Mouse (Mus musculus): Measurements from ENCODE around the gene Ngp. TPM values are rescaled to one million over a fixed set of nuclear protein-coding genes. Genes with fewer than 3 reads are reported as not detected.
"Not testable (repeated sequence)": the region's sequence is repeated elsewhere in the genome, so short reads cannot be mapped to it uniquely, and the experiment has no call there.

Gene Ngp
- total RNA-seq (2021): under 1 TPM in 1 of 2 experiments, not detected in 1; 0.51 TPM
- long read RNA-seq, experiment 1: 0 reads
- long read RNA-seq, experiment 2: 0 reads

GRCm38 (mm10) chr9:110419511-110420112 is at the start of gene Ngp:
Gene Ngp, plus strand, starts transcription at chr9:110419747.
- DNase-seq (ENCODE audit: low spot score in 2 of 2): no peak

DNA sequence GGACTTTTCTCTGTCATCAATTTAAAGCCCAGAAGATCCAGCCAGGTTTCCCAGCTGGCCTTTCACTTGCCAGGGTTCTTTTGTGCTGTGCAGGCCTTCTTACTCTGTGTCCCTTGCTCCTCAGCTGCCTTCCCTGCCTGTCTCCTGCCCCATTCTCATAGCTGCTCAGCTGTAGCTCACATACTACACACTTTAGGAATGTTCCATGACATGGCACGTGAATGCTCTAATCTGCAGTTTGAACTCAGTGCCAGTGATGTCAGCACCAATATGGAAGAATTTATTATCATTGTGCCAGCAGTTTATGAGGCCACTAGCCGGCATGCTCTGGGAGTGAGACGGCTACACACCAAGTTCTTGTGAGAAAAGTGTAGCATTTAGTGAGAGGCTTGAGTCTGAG is 49.7 kb upstream of the Ngp start:
- DNase-seq (ENCODE audit: low spot score in 2 of 2): no peak

- DNase-seq (ENCODE audit: low spot score in 2 of 2): no peak
These were observed 45.7 kb upstream of the Ngp start for GRCm38 (mm10) chr9:110373871-110374270.

DNA sequence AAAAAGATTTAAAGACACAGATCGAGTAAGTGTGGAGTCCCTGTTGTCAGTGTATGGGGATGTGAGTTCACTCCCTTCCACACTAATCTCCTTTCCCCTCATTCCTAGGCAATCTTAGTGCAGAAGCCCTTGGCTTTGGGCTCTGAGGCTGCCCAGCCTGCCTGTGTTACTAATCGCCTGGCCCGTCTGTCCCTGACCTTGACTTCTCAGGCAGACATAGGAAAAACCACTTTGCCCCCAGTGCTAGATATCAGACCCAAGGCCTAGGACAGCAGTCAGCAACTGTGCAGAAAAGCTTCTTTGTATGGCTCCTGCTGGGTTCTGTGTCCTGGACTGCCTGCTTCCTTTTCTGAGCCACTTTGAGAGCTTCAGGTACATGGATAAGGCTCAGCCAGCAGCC is 43.9 kb upstream of the Ngp start:
- DNase-seq (ENCODE audit: low spot score in 2 of 2): no peak

DNA sequence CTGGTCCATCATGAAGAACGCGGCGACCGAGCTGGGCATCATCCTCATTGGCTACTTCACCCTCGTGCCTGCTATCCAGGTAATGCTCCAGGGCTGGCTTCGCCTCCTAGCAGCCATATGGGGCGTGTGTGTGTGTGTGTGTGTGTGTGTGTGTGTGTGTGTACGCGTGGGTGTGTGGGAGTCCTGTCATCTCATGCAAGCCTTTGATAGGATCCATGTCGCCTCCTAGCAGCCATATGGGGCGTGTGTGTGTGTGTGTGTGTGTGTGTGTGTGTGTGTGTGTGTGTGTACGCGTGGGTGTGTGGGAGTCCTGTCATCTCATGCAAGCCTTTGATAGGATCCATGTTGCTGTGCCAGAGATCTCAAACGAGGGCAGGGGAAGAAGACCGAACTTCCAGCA is 41.9 kb upstream of the Ngp start:
- not testable (repeated sequence) for DNase-seq (ENCODE audit: low spot score in 2 of 2)

GRCm38 (mm10) chr9:110379361-110379760 is 40.2 kb upstream of the Ngp start:
- DNase-seq (ENCODE audit: low spot score in 2 of 2): no peak

DNA sequence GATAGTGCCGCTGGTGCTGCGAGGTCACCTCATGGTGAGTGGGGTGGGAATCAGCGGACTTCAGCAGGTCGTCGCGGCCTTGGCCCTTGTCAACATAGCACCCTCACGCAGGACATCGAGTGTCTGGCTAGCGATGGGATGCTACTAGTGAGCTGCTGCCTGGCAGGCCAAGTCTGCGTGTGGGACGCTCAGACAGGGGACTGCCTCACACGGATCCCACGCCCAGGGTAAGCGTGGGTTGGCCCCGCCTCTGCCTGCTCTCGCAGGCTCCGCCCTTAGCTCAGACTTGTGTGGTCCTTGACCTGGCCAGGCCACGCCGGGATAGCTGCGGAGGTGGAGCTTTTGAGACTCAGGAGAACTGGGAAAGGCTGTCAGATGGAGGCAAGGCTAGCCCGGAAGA is 38.9 kb upstream of the Ngp start:
- DNase-seq (ENCODE audit: low spot score in 2 of 2): no peak

DNA sequence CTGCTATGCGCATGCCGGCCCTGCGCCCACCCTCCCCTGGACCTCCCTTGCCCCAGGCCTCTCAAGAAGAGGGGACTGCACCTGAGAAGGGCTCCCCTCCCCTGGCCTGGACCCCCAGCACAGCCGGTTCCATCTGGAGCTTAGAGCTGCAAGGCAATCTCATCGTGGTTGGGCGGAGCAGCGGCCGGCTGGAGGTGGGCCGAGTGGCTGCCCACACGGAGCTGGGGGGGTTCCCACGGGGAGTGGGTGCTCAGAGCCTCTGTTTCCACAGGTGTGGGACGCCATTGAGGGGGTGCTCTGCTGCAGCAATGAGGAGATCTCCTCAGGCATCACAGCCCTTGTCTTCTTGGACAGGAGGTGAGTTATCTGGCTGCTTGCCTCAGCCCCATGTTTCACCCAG is 38.3 kb upstream of the Ngp start:
- DNase-seq (ENCODE audit: low spot score in 2 of 2): no peak

GRCm38 (mm10) chr9:110384369-110384929 is 35.1 kb upstream of the Ngp start:
- DNase-seq (ENCODE audit: low spot score in 2 of 2): no peak

DNA sequence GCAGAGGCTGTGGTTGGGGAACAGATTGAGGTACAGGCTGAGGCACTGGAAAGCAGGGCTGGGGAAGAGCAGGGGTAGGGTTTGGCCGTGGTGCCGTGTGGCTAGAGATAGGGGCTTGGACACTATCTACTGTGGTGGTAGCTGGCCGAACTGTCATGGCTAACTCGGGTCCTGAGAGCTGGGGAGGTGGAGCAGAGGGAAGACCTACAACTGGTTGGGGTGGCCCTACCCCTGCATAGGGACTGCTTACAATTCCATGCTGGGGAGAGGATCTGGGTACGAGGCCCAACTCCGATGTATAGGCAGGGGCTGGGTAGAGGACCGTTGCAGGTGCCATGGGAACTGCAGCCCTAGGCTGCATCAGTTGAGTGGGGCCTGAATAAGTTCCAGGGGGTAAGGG is 31.5 kb upstream of the Ngp start:
- no peak for DNase-seq (ENCODE audit: low spot score in 2 of 2)

GRCm38 (mm10) chr9:110390843-110391242 is 28.7 kb upstream of the Ngp start:
- no peak for DNase-seq (ENCODE audit: low spot score in 2 of 2)

GRCm38 (mm10) chr9:110393295-110393694 is 26.3 kb upstream of the Ngp start:
- DNase-seq (ENCODE audit: low spot score in 2 of 2): no peak

DNA sequence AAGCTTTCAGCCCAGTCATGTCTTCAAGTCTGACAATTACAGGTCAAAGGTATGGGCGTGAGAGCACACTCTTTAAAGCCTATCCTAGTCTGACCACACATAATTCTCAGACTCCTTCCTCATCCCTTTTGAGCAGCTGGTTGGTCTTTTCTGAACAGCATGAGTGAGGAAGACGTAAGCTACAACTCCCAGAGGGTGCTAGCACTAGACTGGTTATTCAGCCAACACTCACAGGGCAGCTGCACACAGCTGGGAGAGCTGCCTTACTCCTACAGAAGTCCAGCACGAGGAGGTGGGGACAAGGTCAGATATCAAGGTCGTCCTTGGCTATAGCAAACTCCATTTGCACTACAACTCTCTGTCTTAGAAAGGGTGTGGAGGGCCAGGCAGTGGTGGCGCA is 18.9 kb upstream of the Ngp start:
- DNase-seq (ENCODE audit: low spot score in 2 of 2): no peak

GRCm38 (mm10) chr9:110402731-110403130 is 16.8 kb upstream of the Ngp start:
- no peak for DNase-seq (ENCODE audit: low spot score in 2 of 2)

DNA sequence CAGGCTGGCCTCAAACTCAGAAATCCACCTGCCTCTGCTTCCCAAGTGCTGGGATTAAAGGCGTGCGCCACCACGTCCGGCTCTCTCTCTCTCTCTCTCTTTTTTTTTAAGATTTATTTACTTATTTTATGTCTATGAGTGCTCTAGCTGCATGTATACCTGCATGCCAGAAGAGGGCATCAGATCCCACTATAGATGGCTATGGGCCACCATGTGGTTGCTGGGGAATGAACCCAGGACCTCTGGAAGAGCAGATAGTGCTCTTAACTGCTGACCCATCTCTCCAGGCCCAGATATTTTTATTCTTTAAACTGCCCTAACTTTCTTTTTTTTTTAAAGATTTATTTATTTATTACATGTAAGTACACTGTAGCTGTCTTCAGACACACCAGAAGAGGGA is 16.3 kb upstream of the Ngp start:
- DNase-seq (ENCODE audit: low spot score in 2 of 2): not testable (repeated sequence)

- peak in 1 of 2 experiments; percentile 14 for DNase-seq (ENCODE audit: low spot score in 2 of 2)
These were observed 12.0 kb upstream of the Ngp start for GRCm38 (mm10) chr9:110407311-110408098.

DNA sequence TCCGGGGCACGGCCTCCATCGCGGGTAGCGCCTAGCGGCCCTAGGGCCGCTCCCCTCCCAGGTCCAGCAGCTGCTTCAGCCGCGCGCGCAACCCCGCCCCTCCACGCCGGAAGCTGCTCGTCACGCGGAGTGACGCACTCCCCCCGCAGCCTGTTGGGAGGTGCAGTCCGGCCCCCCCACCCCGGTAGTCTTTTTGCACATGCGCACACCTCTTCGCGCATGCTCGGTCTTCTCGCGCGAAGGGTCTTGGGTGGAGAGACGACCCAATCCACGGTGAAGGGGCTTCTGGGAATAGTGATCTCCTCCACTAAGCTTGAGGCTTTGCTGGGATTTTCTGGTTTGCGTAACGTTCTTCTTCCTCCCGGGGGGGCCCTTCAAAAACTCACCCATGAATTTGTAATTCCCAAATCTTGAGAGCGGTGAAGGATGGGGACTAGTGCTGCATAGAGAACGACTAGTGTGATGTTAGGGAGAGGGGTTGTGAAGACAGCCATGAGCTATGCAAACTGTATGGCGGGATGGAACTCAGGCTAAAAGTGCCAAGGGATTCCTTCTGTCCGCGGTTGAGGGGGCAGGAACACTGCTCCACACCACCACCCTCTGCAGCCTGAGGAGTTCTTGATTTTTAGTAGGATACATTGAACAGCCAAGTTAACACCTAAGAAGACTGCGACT is 11.3 kb upstream of the Ngp start, which contains the start of gene Ptpn23:
Gene Ptpn23 (minus strand): TSS at position 115 of the 675 bp plus-strand sequence.
- DNase-seq (ENCODE audit: low spot score in 2 of 2): peak; percentile 95

DNA sequence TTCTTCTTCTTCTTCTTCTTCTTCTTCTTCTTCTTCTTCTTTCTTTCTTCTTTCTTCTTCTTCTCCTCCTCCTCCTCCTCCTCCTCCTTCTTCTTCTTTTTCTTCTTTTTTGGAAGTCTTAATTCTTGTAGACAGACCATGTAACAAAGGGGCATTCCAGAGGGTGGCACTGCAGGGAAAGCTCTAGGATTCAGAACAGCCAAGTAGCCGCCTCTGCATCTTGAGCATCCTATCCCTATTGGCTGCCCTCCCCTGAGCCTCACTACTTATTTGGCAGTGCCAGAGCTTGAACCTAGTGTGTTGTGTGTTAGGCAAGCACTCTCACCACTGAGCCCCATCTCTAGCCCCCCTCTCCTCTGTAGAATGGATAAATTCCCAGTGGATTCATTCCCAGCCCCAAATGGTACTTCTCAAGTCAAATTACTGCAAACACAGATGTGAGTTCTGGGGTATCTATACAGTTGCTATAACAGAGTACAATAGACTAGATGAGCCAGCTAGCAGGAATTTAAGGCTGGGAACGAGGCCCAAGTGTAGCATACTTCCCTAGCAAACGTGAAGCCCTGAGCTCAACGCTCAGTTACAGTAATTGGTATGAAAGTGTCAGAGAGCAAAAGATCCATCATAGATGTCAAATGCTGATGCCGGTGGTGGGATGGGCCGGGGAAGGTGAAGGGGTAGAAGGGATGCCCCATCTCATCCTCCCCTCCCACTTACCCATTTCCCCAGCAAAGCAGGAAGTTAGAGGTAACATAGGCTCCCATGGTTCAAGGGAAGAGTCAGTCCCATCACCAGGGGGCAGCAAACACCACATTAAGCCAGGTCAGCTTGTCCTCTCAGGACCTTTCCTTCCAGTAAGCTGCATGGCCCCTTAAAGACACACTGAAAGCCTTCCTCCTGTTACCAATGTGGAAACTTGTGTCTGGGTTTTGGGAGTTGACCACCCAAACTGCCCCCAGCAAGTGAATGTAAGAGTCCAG is 8.3 kb upstream of the Ngp start:
- peak; percentile 74 to 84 for DNase-seq (ENCODE audit: low spot score in 2 of 2)

- no peak for DNase-seq (ENCODE audit: low spot score in 2 of 2)
These were observed 6.6 kb upstream of the Ngp start for GRCm38 (mm10) chr9:110412926-110413325.

DNA sequence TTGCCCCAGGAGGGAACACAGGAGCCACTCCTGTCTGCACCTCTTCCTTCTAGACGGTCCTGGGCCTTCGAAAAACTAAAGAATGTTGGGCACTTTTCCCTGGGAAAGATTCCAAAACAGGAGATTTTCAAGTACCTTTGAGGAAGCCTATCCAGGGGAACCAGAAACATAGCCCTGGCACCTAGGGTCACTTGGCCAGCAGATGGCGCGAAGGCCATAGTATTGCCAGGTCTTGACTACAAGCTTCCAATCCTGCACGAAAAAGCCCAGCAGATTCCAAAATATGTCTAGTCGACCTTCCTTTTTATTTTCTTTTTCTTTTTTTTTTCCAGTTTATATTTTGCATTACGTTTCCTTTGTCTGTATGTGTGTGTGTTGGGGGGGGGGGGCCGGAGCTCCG is 5.8 kb upstream of the Ngp start:
- peak in 1 of 2 experiments; percentile 20 for DNase-seq (ENCODE audit: low spot score in 2 of 2)

GRCm38 (mm10) chr9:110431241-110431640 is 11.7 kb downstream of the Ngp start:
- peak; percentile 33 to 35 for DNase-seq (ENCODE audit: low spot score in 2 of 2)
